Mouse (Mus musculus): ENCODE results near the gene Tpte. TPM values are rescaled to one million over a fixed set of nuclear protein-coding genes. Genes with fewer than 3 reads are reported as not detected.
A peak's percentile ranks its signal among the peaks of the same experiment; 100 is the strongest.

Gene Tpte
- polyA plus RNA-seq, 1 experiment, result not detected

DNA sequence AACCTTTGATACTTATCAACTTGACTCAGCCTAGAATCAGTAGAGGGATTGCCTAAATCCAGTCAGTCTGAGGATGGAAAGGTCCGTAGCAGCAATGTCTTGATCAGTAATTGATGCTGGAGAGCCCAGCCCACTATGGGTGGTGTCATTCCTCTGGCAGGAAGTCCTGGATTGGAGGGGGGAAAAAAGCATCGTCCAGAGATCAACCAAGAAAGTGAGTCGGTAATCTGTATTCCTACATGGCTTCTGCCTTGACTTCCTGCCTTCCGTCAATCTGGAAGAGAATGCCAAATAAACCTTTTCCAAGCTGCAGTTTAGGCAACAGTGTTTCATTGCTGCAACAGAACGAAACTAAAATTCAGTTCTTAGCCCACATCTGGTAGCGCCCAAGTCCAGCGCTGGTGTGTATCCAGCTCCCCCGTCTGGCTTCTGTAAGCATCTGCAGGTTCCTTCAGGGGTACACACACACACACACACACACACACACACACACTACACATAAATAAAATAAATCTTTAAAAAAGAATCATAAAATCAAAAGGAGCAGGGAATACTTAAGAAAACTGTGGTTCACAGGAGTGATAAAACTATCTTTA is 116.1 kb downstream of the Tpte start:
- peak; percentile 27; the same call in 1 of the 2 replicates for TF ChIP-seq CTCF (conservative IDR thresholded peaks at IDR 0.05; ENCODE audit: insufficient read depth, insufficient read length, low read depth, low read length)
- TF ChIP-seq POLR2A (IDR thresholded peaks at IDR 0.05; ENCODE audit: low read depth, low read length), result no peak
- H3K36me3 ChIP-seq (ENCODE audit: control insufficient read depth, insufficient read depth, low read length), result no peaks in the 10 kb centered on the region; the same call in 1 of the 2 replicates
- H3K4me1 ChIP-seq (ENCODE audit: control insufficient read depth, insufficient read depth, low read length), result peaks cover 8% of the 10 kb centered on the region; the same call in 1 of the 2 replicates
- H3K4me3 ChIP-seq (ENCODE audit: insufficient read depth, low read depth, low read length), result peak overlapping the region; percentile 74; the same call in 1 of the 2 replicates
- no peaks in the 10 kb centered on the region for H3K27me3 ChIP-seq (replicated peaks; ENCODE audit: control insufficient read depth, insufficient read depth, low read length)
- 67% methylated on average over 8 of the region's 8 CpGs for WGBS
- no peak for DNase-seq
- peak overlapping the region; percentile 96 for H3K27ac ChIP-seq (ENCODE audit: insufficient read depth, low read depth, low read length)

- WGBS, result 91% methylated on average over 4 of the region's 4 CpGs
- peaks cover 6% of the 10 kb centered on the region; the same call in 1 of the 2 replicates for H3K4me1 ChIP-seq (ENCODE audit: control insufficient read depth, insufficient read depth, low read length)
- no peak for DNase-seq
- H3K27me3 ChIP-seq (replicated peaks; ENCODE audit: control insufficient read depth, insufficient read depth, low read length), result no peaks in the 10 kb centered on the region
- H3K4me3 ChIP-seq (ENCODE audit: insufficient read depth, low read depth, low read length), result no peak overlapping the region
- no peak overlapping the region for H3K27ac ChIP-seq (ENCODE audit: insufficient read depth, low read depth, low read length)
- TF ChIP-seq POLR2A (IDR thresholded peaks at IDR 0.05; ENCODE audit: low read depth, low read length), result no peak
- TF ChIP-seq CTCF (conservative IDR thresholded peaks at IDR 0.05; ENCODE audit: insufficient read depth, insufficient read length, low read depth, low read length), result no peak
- H3K36me3 ChIP-seq (ENCODE audit: control insufficient read depth, insufficient read depth, low read length), result no peaks in the 10 kb centered on the region
Observed at GRCm38 (mm10) chr8:22400593-22400992, 117.4 kb downstream of the Tpte start.

GRCm38 (mm10) chr8:22403235-22403634 is 120.0 kb downstream of the Tpte start:
- H3K4me1 ChIP-seq (ENCODE audit: control insufficient read depth, insufficient read depth, low read length), result peaks cover 4% of the 10 kb centered on the region; the same call in 1 of the 2 replicates
- TF ChIP-seq CTCF (conservative IDR thresholded peaks at IDR 0.05; ENCODE audit: insufficient read depth, insufficient read length, low read depth, low read length), result peak; percentile 35
- TF ChIP-seq POLR2A (IDR thresholded peaks at IDR 0.05; ENCODE audit: low read depth, low read length), result no peak
- 75% methylated on average over 2 of the region's 2 CpGs for WGBS
- no peaks in the 10 kb centered on the region for H3K27me3 ChIP-seq (replicated peaks; ENCODE audit: control insufficient read depth, insufficient read depth, low read length)
- H3K36me3 ChIP-seq (ENCODE audit: control insufficient read depth, insufficient read depth, low read length), result no peaks in the 10 kb centered on the region
- no peak for DNase-seq
- no peak overlapping the region for H3K4me3 ChIP-seq (ENCODE audit: insufficient read depth, low read depth, low read length)
- H3K27ac ChIP-seq (ENCODE audit: insufficient read depth, low read depth, low read length), result no peak overlapping the region

DNA sequence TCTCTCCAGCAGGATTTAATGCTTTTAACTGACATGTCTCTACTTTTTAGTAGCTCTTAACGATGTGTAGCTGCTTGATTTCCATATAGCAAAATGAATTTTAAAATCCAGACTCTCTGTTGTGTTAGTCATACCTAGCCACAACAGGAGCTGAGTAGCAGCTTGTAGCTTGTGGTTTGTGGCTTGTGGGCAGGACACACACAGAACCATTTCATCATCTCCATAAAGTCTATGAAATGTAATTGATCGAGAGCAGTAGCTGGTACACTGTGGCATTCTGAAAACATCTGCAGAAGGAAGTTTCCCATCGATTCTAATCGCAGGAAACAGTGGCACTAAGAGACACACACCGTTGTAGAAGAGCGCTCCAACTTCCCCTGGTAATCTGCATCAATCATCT is 122.5 kb downstream of the Tpte start:
- H3K4me1 ChIP-seq (ENCODE audit: control insufficient read depth, insufficient read depth, low read length), result no peaks in the 10 kb centered on the region
- no peak overlapping the region for H3K4me3 ChIP-seq (ENCODE audit: insufficient read depth, low read depth, low read length)
- no peak overlapping the region for H3K27ac ChIP-seq (ENCODE audit: insufficient read depth, low read depth, low read length)
- WGBS, result 63% methylated on average over 6 of the region's 6 CpGs
- no peaks in the 10 kb centered on the region for H3K27me3 ChIP-seq (replicated peaks; ENCODE audit: control insufficient read depth, insufficient read depth, low read length)
- no peak for TF ChIP-seq POLR2A (IDR thresholded peaks at IDR 0.05; ENCODE audit: low read depth, low read length)
- no peak for TF ChIP-seq CTCF (conservative IDR thresholded peaks at IDR 0.05; ENCODE audit: insufficient read depth, insufficient read length, low read depth, low read length)
- H3K36me3 ChIP-seq (ENCODE audit: control insufficient read depth, insufficient read depth, low read length), result no peaks in the 10 kb centered on the region
- DNase-seq, result no peak

- Histone ChIP-seq H3K4me1 (ENCODE audit: control insufficient read depth, insufficient read depth, low read length) (peaks cover 5% of the 10 kb centered on the region; the same call in 1 of the 2 replicates), H3K4me3 (ENCODE audit: insufficient read depth, low read depth, low read length) (peak overlapping the region; percentile 67), H3K36me3 (ENCODE audit: control insufficient read depth, insufficient read depth, low read length) (no peaks in the 10 kb centered on the region), H3K27ac (ENCODE audit: insufficient read depth, low read depth, low read length) (no peak overlapping the region), H3K27me3 (replicated peaks; ENCODE audit: control insufficient read depth, insufficient read depth, low read length) (no peaks in the 10 kb centered on the region)
- WGBS, result 12% methylated on average over 16 of the region's 16 CpGs
- TF ChIP-seq POLR2A (IDR thresholded peaks at IDR 0.05; ENCODE audit: low read depth, low read length) (no peak), CTCF (conservative IDR thresholded peaks at IDR 0.05; ENCODE audit: insufficient read depth, insufficient read length, low read depth, low read length) (no peak)
- DNase-seq, result no peak
Observed at GRCm38 (mm10) chr8:22410688-22411281, 127.5 kb downstream of the Tpte start.

DNA sequence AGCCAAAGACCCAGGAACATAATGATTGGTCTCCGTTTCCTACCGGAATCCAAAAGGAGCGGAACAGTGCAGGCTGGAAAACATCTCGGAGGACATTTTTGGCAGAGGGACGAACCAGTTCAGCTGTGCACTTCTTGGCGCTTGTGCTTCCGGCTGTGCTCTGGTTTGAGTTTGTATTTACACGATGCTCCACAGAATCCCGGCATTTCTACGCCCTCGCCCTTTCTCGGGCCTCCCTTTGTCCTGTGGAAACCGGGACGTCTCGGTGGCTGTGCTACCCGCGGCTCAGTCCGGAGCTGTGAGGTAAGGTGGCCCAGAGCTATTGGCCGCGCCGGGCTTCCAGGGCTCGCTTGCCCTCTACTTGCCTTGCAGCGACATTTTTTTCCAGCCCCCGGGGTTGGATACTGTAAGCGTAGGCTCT is 128.1 kb downstream of the Tpte start, which contains the start of gene Mrps31:
TSS of gene Mrps31 (plus strand) at position 80 of the 421 bp plus-strand sequence.
- H3K36me3 ChIP-seq (ENCODE audit: control insufficient read depth, insufficient read depth, low read length), result no peaks in the 10 kb centered on the region
- TF ChIP-seq POLR2A (IDR thresholded peaks at IDR 0.05; ENCODE audit: low read depth, low read length), result peak; percentile 28
- no peak for TF ChIP-seq CTCF (conservative IDR thresholded peaks at IDR 0.05; ENCODE audit: insufficient read depth, insufficient read length, low read depth, low read length)
- peaks cover 5% of the 10 kb centered on the region; the same call in 1 of the 2 replicates for H3K4me1 ChIP-seq (ENCODE audit: control insufficient read depth, insufficient read depth, low read length)
- H3K27ac ChIP-seq (ENCODE audit: insufficient read depth, low read depth, low read length), result peak within 1 kb of the TSS; percentile 14; the same call in 1 of the 2 replicates
- under 1% methylated on average over 25 of the region's 25 CpGs for WGBS
- peak within 1 kb of the TSS; percentile 67 for H3K4me3 ChIP-seq (ENCODE audit: insufficient read depth, low read depth, low read length)
- H3K27me3 ChIP-seq (replicated peaks; ENCODE audit: control insufficient read depth, insufficient read depth, low read length), result no peaks in the 10 kb centered on the region
- peak; percentile 94 for DNase-seq

GRCm38 (mm10) chr8:22411971-22412370 is 128.7 kb downstream of the Tpte start:
- no peak overlapping the region for H3K27ac ChIP-seq (ENCODE audit: insufficient read depth, low read depth, low read length)
- DNase-seq, result no peak
- H3K27me3 ChIP-seq (replicated peaks; ENCODE audit: control insufficient read depth, insufficient read depth, low read length), result no peaks in the 10 kb centered on the region
- H3K4me1 ChIP-seq (ENCODE audit: control insufficient read depth, insufficient read depth, low read length), result peaks cover 5% of the 10 kb centered on the region; the same call in 1 of the 2 replicates
- WGBS, result 9% methylated on average over 8 of the region's 8 CpGs
- H3K4me3 ChIP-seq (ENCODE audit: insufficient read depth, low read depth, low read length), result peak overlapping the region; percentile 67
- H3K36me3 ChIP-seq (ENCODE audit: control insufficient read depth, insufficient read depth, low read length), result no peaks in the 10 kb centered on the region
- no peak for TF ChIP-seq CTCF (conservative IDR thresholded peaks at IDR 0.05; ENCODE audit: insufficient read depth, insufficient read length, low read depth, low read length)
- no peak for TF ChIP-seq POLR2A (IDR thresholded peaks at IDR 0.05; ENCODE audit: low read depth, low read length)

Other genes with a start within 250 kb of the Tpte start
- 1.1 and 1.4 TPM in 2 replicates for gene Atp7b, start 223.1 kb upstream of the Tpte start, polyA plus RNA-seq (2012; rRNA removed)
- gene Alg11, start 222.7 kb upstream of the Tpte start, polyA plus RNA-seq (2012; rRNA removed), result 3.6 and 5.7 TPM in 2 replicates
- gene Nek5, start 158.4 kb upstream of the Tpte start, polyA plus RNA-seq (2012; rRNA removed), result 0.59 and 0.65 TPM in 2 replicates
- 1.6 and 1.7 TPM in 2 replicates for gene Nek3, start 117.0 kb upstream of the Tpte start, polyA plus RNA-seq (2012; rRNA removed)
- 0.38 and 0.64 TPM in 2 replicates for gene Ckap2, start 97.6 kb upstream of the Tpte start, polyA plus RNA-seq (2012; rRNA removed)
- gene Vps36, start 90.6 kb upstream of the Tpte start, polyA plus RNA-seq (2012; rRNA removed), result 12.0 and 15.0 TPM in 2 replicates
- gene Thsd1, start 56.1 kb upstream of the Tpte start, polyA plus RNA-seq (2012; rRNA removed), result 2.7 and 3.1 TPM in 2 replicates
- gene Slc25a15, start 115.2 kb downstream of the Tpte start, polyA plus RNA-seq (2012; rRNA removed), result 53.8 and 60.2 TPM in 2 replicates
- gene Mrps31, start 127.9 kb downstream of the Tpte start, polyA plus RNA-seq (2012; rRNA removed), result 9.2 and 10.5 TPM in 2 replicates